Mouse (Mus musculus) cerebellum, adult 18-20 months (tissue): ENCODE measurements at regions not wholly inside any gene's neighbourhood (a gene's known extent, or its start where the extent isn't known, plus 50 kb on each side); places are given as distances from the start of the nearest gene placed in this dataset.

Source experiments
- DNase-seq, 2 experiments: peaks; one replicate each; pipeline ENCODE4 v3.0.0; 2021

- DNase-seq, result no peak
Observed at GRCm38 (mm10) chr13:72358243-72358904, 270.2 kb upstream of the Irx2 start.

GRCm38 (mm10) chr13:72365534-72366271 lies 262.9 kb upstream of the Irx2 start:
- no peak for DNase-seq

- DNase-seq, result no peak
Observed at GRCm38 (mm10) chr13:72366281-72366680, 262.3 kb upstream of the Irx2 start.

- DNase-seq, result no peak
Observed at GRCm38 (mm10) chr13:72370131-72370530, 258.5 kb upstream of the Irx2 start.

- DNase-seq, result no peak
Observed at GRCm38 (mm10) chr13:72370997-72371396, 257.6 kb upstream of the Irx2 start.

GRCm38 (mm10) chr13:72393366-72393765 lies 235.3 kb upstream of the Irx2 start:
- DNase-seq, result no peak

GRCm38 (mm10) chr13:72400677-72401076 lies 227.9 kb upstream of the Irx2 start:
- no peak for DNase-seq

- DNase-seq, result no peak
Observed at GRCm38 (mm10) chr13:72409238-72409965, 219.2 kb upstream of the Irx2 start.

GRCm38 (mm10) chr13:72412656-72413055 lies 216.0 kb upstream of the Irx2 start:
- DNase-seq, result no peak

GRCm38 (mm10) chr13:72416981-72417380 lies 211.6 kb upstream of the Irx2 start:
- no peak for DNase-seq

- DNase-seq, result no peak
Observed at GRCm38 (mm10) chr13:72417816-72418215, 210.8 kb upstream of the Irx2 start.

GRCm38 (mm10) chr13:72418285-72418684 lies 210.3 kb upstream of the Irx2 start:
- DNase-seq, result no peak

GRCm38 (mm10) chr13:72419532-72419931 lies 209.1 kb upstream of the Irx2 start:
- no peak for DNase-seq

GRCm38 (mm10) chr13:72425917-72426316 lies 202.7 kb upstream of the Irx2 start:
- no peak for DNase-seq

- DNase-seq, result no peak
Observed at GRCm38 (mm10) chr13:72445336-72445735, 183.3 kb upstream of the Irx2 start.

- no peak for DNase-seq
Observed at GRCm38 (mm10) chr13:72448458-72449058, 180.1 kb upstream of the Irx2 start.

GRCm38 (mm10) chr13:72495353-72495752 lies 133.3 kb upstream of the Irx2 start:
- no peak for DNase-seq

GRCm38 (mm10) chr13:72497036-72497435 lies 131.6 kb upstream of the Irx2 start:
- no peak for DNase-seq

GRCm38 (mm10) chr13:72497521-72497920 lies 131.1 kb upstream of the Irx2 start:
- DNase-seq, result no peak

- no peak for DNase-seq
Observed at GRCm38 (mm10) chr13:72505954-72506353, 122.7 kb upstream of the Irx2 start.

GRCm38 (mm10) chr13:72538633-72539032 lies 90.0 kb upstream of the Irx2 start:
- no peak for DNase-seq

- DNase-seq, result no peak
Observed at GRCm38 (mm10) chr13:72541706-72542105, 86.9 kb upstream of the Irx2 start.

GRCm38 (mm10) chr13:72557951-72558350 lies 70.7 kb upstream of the Irx2 start:
- no peak for DNase-seq
